Mouse (Mus musculus): ENCODE results near the gene 4930579F01Rik.

4930579F01Rik gene

DNA sequence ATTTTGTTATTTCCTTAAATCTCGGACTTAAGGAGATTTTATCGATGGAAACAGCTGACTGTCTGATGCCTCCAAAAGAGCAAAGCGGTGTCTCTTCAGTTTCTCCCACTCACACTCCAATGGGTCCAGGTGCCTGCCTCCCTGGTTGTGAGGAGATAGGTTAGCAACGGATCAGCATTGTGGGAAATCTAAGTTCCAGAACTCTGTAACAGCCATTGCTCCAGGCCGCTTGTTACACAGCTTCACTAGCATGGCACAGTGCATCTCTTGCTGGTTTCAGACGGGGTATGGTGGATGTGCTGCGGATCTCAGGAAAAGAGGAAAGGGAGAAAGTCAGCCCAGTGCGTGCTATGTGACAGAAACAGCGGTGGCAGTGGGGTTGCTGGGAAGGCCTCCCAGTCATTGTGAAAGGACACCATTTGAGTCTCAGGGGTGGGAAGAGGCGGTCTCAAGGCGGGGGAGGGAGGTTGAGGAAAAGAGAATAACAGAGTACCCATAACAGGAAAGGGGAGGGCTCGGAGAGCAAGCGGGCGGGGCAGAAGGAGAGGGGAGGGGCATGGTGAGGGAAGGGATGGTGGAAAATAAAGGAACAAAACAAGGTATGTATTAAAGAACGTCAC is at the start of gene 4930579F01Rik:
4930579F01Rik (minus strand) TSS at position 143 of the 620 bp plus-strand sequence.
- no peak for DNase-seq (ENCODE audit: extremely low spot score, low spot score)

DNA sequence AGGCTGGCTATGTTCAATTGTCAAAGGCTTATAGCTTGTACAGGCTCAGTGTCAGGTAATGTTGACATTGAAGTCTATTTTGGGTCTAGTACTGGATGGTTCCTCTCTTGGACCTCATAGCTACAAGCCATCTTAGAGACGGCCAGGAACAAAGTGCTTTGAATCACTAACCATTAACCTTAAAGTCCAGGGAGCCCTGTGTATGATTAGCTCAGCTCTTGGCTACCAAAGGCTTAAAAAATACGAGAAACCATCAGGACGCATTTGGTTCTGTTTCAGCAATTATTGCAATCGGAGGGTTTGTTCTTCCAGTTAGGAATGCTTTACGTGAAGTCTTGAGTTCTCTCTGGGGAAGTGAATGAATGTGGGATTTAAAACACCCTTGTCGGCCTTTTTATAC is 49.3 kb upstream of the 4930579F01Rik start:
- DNase-seq (ENCODE audit: extremely low spot score, low spot score) = no peak

DNA sequence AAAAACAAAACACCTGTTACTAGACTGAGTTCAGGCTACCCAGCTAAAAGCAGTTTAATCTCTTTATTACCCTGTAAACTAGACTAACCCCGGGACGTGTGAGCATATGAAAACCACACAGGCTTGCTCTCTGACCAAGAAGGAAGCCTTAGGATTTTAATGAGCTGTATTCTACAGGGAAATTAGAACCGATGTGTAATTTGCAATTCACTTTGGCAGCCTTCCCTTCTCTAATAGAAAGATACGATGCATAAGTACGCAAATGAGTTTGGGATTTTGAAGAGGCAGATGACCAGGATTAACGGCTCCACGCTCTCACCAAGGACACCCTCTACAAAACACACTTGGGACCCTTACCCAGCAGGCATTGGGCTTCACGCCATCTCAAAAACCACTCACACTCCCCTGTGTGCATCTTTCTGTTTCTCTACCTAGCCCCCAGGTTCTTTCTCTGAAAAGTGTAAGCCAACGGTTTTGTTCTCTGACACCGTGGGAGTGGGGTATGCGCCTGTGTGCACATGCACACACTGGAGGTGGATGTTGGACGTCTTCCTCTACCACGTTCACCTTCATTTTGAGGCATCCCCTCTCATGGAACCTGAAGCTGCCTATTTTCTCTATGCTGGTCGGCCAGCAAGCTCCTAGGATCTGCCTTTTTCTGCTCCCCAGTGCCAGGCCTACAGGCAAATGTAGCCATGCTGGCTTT is 48.5 kb upstream of the 4930579F01Rik start:
- DNase-seq (ENCODE audit: extremely low spot score, low spot score) = no peak

- no peak for DNase-seq (ENCODE audit: extremely low spot score, low spot score)
Measured at GRCm38 (mm10) chr3:138241371-138241770, 47.7 kb upstream of the 4930579F01Rik start.

GRCm38 (mm10) chr3:138240942-138241341 is 47.3 kb upstream of the 4930579F01Rik start:
- no peak for DNase-seq (ENCODE audit: extremely low spot score, low spot score)

- no peak for DNase-seq (ENCODE audit: extremely low spot score, low spot score)
Measured at GRCm38 (mm10) chr3:138240411-138240810, 46.8 kb upstream of the 4930579F01Rik start.

- DNase-seq (ENCODE audit: extremely low spot score, low spot score) = no peak
Measured at GRCm38 (mm10) chr3:138239461-138239860, 45.8 kb upstream of the 4930579F01Rik start.

DNA sequence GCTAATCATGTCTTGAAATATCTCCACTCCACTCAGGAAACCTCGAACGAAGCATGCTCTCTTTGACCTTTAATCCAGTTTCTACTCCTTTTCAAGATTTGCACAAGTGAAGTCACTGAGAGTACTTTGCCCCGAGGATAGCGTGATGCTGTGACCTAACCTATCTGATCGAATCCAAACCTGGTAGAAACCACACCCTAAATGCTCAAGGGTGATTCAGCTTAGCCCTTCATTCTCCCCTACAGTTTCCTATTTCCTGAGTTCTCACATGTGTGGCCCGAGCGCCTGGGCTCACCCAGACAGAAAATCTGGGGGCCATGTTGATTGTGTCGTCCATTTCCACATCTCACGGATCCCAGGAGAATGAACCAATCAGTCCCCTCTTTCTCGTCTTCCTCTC is 44.4 kb upstream of the 4930579F01Rik start:
- no peak for DNase-seq (ENCODE audit: extremely low spot score, low spot score)

DNA sequence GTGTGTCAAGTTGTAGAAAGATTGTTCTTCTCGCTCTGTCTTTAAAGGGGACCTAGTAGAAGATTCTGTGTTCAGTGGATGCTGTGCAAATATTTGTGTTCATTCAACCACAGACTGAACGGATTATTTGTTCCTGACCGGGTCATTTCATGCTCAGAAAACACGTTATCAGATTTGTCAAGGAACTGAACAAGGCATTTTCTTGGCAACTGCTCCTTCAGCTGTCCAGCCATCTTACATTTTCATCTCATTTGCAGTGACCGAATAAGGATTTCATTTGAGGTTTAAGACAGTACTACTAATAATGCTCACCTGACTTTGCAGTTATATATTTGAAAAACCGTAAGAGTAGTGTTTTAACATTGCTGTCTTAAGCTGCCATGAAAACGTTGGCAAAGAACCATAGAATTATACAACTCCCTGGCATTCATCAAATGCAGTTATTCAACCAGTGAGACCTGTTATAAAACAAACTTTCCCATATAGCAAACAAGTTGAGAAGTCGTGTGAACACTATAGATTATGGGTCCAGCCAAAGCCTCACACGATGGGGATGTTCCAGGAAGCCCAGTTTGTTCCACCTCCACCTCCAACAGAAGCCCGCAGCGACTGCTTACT is 43.0 kb upstream of the 4930579F01Rik start:
- DNase-seq (ENCODE audit: extremely low spot score, low spot score) = no peak

- DNase-seq (ENCODE audit: extremely low spot score, low spot score) = no peak
Measured at GRCm38 (mm10) chr3:138231531-138231930, 37.9 kb upstream of the 4930579F01Rik start.

GRCm38 (mm10) chr3:138230266-138230665 is 36.6 kb upstream of the 4930579F01Rik start:
- DNase-seq (ENCODE audit: extremely low spot score, low spot score) = no peak

DNA sequence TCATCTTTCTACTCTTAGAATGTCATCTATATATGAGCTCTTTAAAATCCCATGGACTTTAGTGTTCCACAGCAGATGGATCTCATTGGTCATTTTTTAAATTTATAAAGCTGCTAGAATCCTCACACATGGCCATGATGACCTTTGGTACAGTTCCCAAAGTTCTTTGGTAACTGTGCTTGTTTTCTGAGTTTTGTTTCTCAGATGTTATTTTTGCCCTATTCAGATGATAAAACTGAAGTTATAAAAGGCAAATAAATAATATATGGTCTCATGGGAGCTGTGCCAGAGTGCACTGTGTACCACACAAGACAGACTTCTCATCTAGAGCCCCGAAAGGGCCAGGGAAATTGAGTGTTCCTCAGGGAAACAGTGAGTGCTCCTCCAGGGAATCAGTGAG is 35.8 kb upstream of the 4930579F01Rik start:
- DNase-seq (ENCODE audit: extremely low spot score, low spot score) = no peak

DNA sequence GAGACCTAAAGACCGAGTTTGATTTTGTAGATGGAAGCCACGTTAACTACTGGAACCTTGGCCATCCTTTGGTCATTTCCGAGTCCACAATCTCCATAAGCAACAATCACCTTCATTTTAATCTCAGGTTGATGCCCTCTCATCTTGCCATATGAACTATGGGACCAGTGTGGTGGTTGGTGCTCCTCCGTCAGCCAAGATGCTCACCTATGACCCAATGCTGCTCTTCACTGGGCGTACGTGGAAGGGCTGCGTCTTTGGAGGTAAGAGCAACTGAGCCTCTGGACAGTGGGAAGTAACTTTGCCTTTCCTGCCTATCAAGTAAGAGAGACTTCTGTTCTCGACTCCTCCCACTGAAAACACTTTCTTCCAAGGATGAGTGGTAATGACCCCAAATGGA is 34.2 kb upstream of the 4930579F01Rik start:
- no peak for DNase-seq (ENCODE audit: extremely low spot score, low spot score)

- no peak for DNase-seq (ENCODE audit: extremely low spot score, low spot score)
Measured at GRCm38 (mm10) chr3:138227082-138227481, 33.5 kb upstream of the 4930579F01Rik start.

- DNase-seq (ENCODE audit: extremely low spot score, low spot score) = no peak
Measured at GRCm38 (mm10) chr3:138226476-138226875, 32.9 kb upstream of the 4930579F01Rik start.

GRCm38 (mm10) chr3:138225853-138226252 is 32.2 kb upstream of the 4930579F01Rik start:
- no peak for DNase-seq (ENCODE audit: extremely low spot score, low spot score)

GRCm38 (mm10) chr3:138225331-138225730 is 31.7 kb upstream of the 4930579F01Rik start:
- no peak for DNase-seq (ENCODE audit: extremely low spot score, low spot score)

DNA sequence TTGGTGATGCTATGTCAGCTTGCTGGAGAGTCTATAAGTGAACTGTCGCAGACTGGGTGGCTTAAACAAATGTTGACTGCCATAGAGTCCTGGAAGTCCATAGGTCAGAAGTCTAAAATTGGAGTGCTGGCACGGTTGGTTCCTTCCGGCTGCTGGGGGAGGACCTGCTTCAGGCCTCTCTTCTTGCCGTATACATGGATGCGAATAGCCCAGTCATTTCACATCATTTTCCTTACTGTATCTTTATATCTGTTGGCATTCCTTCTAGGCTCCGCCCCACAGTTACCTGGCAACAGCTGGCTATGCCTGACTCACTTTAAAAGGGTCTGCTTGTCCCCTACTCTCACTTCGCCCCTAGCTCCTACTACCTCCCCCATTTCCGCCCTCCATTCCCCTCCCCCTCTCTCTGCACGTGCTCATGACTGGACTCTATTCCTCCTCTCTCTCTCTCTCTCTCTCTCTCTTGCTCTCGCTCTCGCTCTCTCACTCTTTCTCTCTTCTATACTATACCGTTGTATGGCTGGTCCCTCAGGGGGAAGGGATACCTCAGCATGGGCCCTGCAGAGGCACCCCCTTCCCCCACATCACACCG is 30.8 kb upstream of the 4930579F01Rik start:
- DNase-seq (ENCODE audit: extremely low spot score, low spot score) = no peak

- DNase-seq (ENCODE audit: extremely low spot score, low spot score) = peak; percentile 35
Measured at GRCm38 (mm10) chr3:138222952-138223351, 29.3 kb upstream of the 4930579F01Rik start.

- no peak for DNase-seq (ENCODE audit: extremely low spot score, low spot score)
Measured at GRCm38 (mm10) chr3:138222511-138222910, 28.9 kb upstream of the 4930579F01Rik start.

GRCm38 (mm10) chr3:138221116-138221515 is 27.5 kb upstream of the 4930579F01Rik start:
- DNase-seq (ENCODE audit: extremely low spot score, low spot score) = no peak

GRCm38 (mm10) chr3:138217631-138218264 is 24.1 kb upstream of the 4930579F01Rik start, which contains the start of gene Adh7:
TSS of gene Adh7 (plus strand) at chr3:138217760.
- DNase-seq (ENCODE audit: extremely low spot score, low spot score) = no peak

Data from neural tube, embryonic 10.5 days (tissue).